Mouse (Mus musculus) liver, embryonic 14.5 days (tissue): Measurements from ENCODE around the gene Arid3a. TPM values are rescaled to one million over a fixed set of nuclear protein-coding genes. Genes with fewer than 3 reads are reported as not detected.

ENCODE experiments used
- ATAC-seq: fragments of 200-750 bp; cut with Nextera tagmentation; 2 replicates; pipeline ENCODE4 v1.8.0; 2017; ENCODE audit warnings: moderate number of reproducible peaks, mild to moderate bottlenecking, moderate library complexity; ENCODE audit not compliant: insufficient read depth
- DNase-seq, 3 experiments: peaks; one replicate each; pipeline ENCODE4 v3.0.0-alpha.2; 2012 to 2013; ENCODE audit warnings: low read depth in 3 of 3, low spot score in 3 of 3
- H3K27ac ChIP-seq: fragments of 300-500 bp; sonication (generic); 2 replicates; pipeline ENCODE4 v1.5.1; 2014; ENCODE audit warnings: moderate library complexity, mild to moderate bottlenecking, control low read depth, inconsistent platforms
- H3K27me3 ChIP-seq: fragments of 300-500 bp; sonication (generic); 2 replicates; pipeline ENCODE4 v1.6.1; 2014; ENCODE audit warnings: mild to moderate bottlenecking, low read length, moderate library complexity; ENCODE audit not compliant: control insufficient read depth, insufficient read depth
- H3K36me3 ChIP-seq: fragments of 300-500 bp; sonication (generic); replicated peaks from 2 replicates; pipeline ENCODE4 v1.6.1; 2014; ENCODE audit warnings: low read depth; ENCODE audit not compliant: control insufficient read depth, insufficient read depth
- H3K4me1 ChIP-seq, 2 experiments: fragments of 200-500 bp in 1 of 2; fragments of 300-500 bp in 1 of 2; sonication (generic) in 1 of 2; replicated peaks; 2 replicates each; pipeline ENCODE4 v1.6.1; 2012 to 2014; ENCODE audit warnings: antibody characterized with exemption in 1 of 2, inconsistent platforms in 1 of 2, low read length in 1 of 2; ENCODE audit not compliant: control insufficient read depth in 2 of 2, insufficient read depth in 2 of 2
- H3K4me2 ChIP-seq: fragments of 300-500 bp; sonication (generic); 2 replicates; pipeline ENCODE4 v1.6.1; 2014; ENCODE audit warnings: low read depth, mild to moderate bottlenecking, control low read depth, moderate library complexity
- H3K4me3 ChIP-seq, 2 experiments: fragments of 200-500 bp in 1 of 2; fragments of 300-500 bp in 1 of 2; sonication (generic) in 1 of 2; 2 replicates each; pipeline ENCODE4 v1.5.1; 2012 to 2014; ENCODE audit warnings: low read depth in 2 of 2, low read length in 2 of 2, mild to moderate bottlenecking in 2 of 2, control low read depth in 1 of 2, inconsistent platforms in 1 of 2, moderate library complexity in 1 of 2; ENCODE audit not compliant: insufficient read depth in 1 of 2
- H3K9ac ChIP-seq: fragments of 300-500 bp; sonication (generic); replicated peaks from 2 replicates; pipeline ENCODE4 v1.6.1; 2014; ENCODE audit warnings: mild to moderate bottlenecking, control low read depth, moderate library complexity
- H3K9me3 ChIP-seq: fragments of 300-500 bp; sonication (generic); 2 replicates; pipeline ENCODE4 v1.6.1; 2016; ENCODE audit warnings: low read length, mixed read lengths; ENCODE audit not compliant: control insufficient read depth
- CTCF ChIP-seq: IDR thresholded peaks from 2 replicates; pipeline ENCODE4 v1.5.1; 2016; ENCODE audit warnings: antibody characterized with exemption, low read depth, control low read depth
- EP300 ChIP-seq: IDR thresholded peaks from 2 replicates; pipeline ENCODE4 v1.6.1; 2016; ENCODE audit warnings: antibody characterized with exemption, low read depth
- whole genome bisulfite sequencing: fragments of 180-500 bp; shearing (Covaris S2); extraction: QIAGEN DNeasy Blood & Tissue Kit; methylation state at CpG from one replicate; pipeline ENCODE4 v1.1.7; 2014; ENCODE audit not compliant: insufficient replicate concordance; 5-methylcytosine and 5-hydroxymethylcytosine counted together
- polyA plus RNA-seq, 2 experiments: library from polyadenylated mRNA; depleted of rRNA in 1 of 2; stranded (reverse) in 1 of 2; unstranded in 1 of 2; fragments of >200 nt; fragmentation: Nextera tagmentation in 1 of 2; extraction: Ambion mirVana in 1 of 2; gene quantifications; 2 replicates each; pipeline versions ENCODE4 v1.2.1 to v1.2.3; 2012 to 2014

Gene Arid3a
- polyA plus RNA-seq, 2 experiments = 3.9 to 5.5 TPM

- DNase-seq (peak; percentile 68 to 72 (median 72)), ATAC-seq (peak; percentile 48)
- Histone ChIP-seq H3K27me3 (peaks cover 23% of the 10 kb centered on the region), H3K9me3 (no peaks in the 10 kb centered on the region), H3K4me3 (peak overlapping the region; percentile 92 to 97), H3K4me2 (peak overlapping the region; percentile 97), H3K27ac (peak overlapping the region; percentile 97), H3K4me1 (peaks cover 31 to 42% of the 10 kb centered on the region in 2 experiments), H3K36me3 (no peaks in the 10 kb centered on the region), H3K9ac (peak overlapping the region; percentile 96)
- TF ChIP-seq EP300 = no peak
- TF ChIP-seq CTCF = no peak
- 3% methylated on average over 35 of the region's 35 CpGs for WGBS
Observed at GRCm38 (mm10) chr10:79985334-79986231, 58.7 kb downstream of the Arid3a start.

GRCm38 (mm10) chr10:79986232-79986878 lies 59.5 kb downstream of the Arid3a start:
- Histone ChIP-seq H3K27me3 (peaks cover 23% of the 10 kb centered on the region), H3K4me1 (peaks cover 31 to 42% of the 10 kb centered on the region in 2 experiments), H3K36me3 (no peaks in the 10 kb centered on the region), H3K4me3 (peak overlapping the region; percentile 59 to 97), H3K27ac (peak overlapping the region; percentile 97), H3K9ac (peak overlapping the region; percentile 96), H3K9me3 (no peaks in the 10 kb centered on the region), H3K4me2 (peak overlapping the region; percentile 97)
- TF ChIP-seq CTCF = no peak
- TF ChIP-seq EP300 = no peak
- DNase-seq (peak in 1 of 3 experiments; percentile 45), ATAC-seq (peak; percentile 42)
- WGBS = 19% methylated on average over 6 of the region's 6 CpGs

- WGBS = 2% methylated on average over 11 of the region's 11 CpGs
- Histone ChIP-seq H3K4me1 (peaks cover 31 to 42% of the 10 kb centered on the region in 2 experiments), H3K4me3 (peak overlapping the region in 1 of 2 experiments; percentile 97; a peak in 2 of 4 replicates), H3K9ac (peak overlapping the region; percentile 96), H3K9me3 (no peaks in the 10 kb centered on the region; the same call in 1 of the 2 replicates), H3K27ac (peak overlapping the region; percentile 97), H3K36me3 (no peaks in the 10 kb centered on the region), H3K27me3 (peaks cover 23% of the 10 kb centered on the region), H3K4me2 (peak overlapping the region; percentile 97)
- DNase-seq = peak in 2 of 3 experiments; percentile 63 to 70
- no peak for ATAC-seq
- no peak for TF ChIP-seq EP300
- TF ChIP-seq CTCF = peak; percentile 94
Observed at GRCm38 (mm10) chr10:79986963-79987362, 60.1 kb downstream of the Arid3a start.

GRCm38 (mm10) chr10:79987771-79988505 lies 61.1 kb downstream of the Arid3a start:
- WGBS = 18% methylated on average over 27 of the region's 27 CpGs
- DNase-seq = no peak
- Histone ChIP-seq H3K27me3 (peaks cover 23% of the 10 kb centered on the region), H3K4me1 (peaks cover 30 to 41% of the 10 kb centered on the region in 2 experiments), H3K27ac (no peak overlapping the region; the same call in 1 of the 2 replicates), H3K4me2 (peak overlapping the region; percentile 97), H3K36me3 (no peaks in the 10 kb centered on the region), H3K9me3 (no peaks in the 10 kb centered on the region; the same call in 1 of the 2 replicates), H3K4me3 (peak overlapping the region; percentile 47 to 57), H3K9ac (peak overlapping the region; percentile 45)
- ATAC-seq = no peak
- TF ChIP-seq CTCF (no peak), EP300 (no peak)
